Mouse (Mus musculus): ENCODE measurements at regions not wholly inside any gene's neighbourhood (a gene's known extent, or its start where the extent isn't known, plus 50 kb on each side); places are given as distances from the start of the nearest gene placed in this dataset.

- no peak for ATAC-seq (replicated peaks; ENCODE audit: insufficient number of reproducible peaks, low FRiP score, low TSS enrichment, low read depth)
- H3K27ac ChIP-seq (replicated peaks; ENCODE audit: low read depth, low read length): no peak overlapping the region
- H3K27me3 ChIP-seq (ENCODE audit: control insufficient read depth, insufficient read depth, low read length): no peaks in the 10 kb centered on the region
- DNase-seq (ENCODE audit: low spot score): no peak
- no peak overlapping the region for H3K9ac ChIP-seq (replicated peaks; ENCODE audit: low read length)
- no peaks in the 10 kb centered on the region for H3K4me1 ChIP-seq (ENCODE audit: control insufficient read depth, insufficient read depth, low read length)
- H3K4me2 ChIP-seq (ENCODE audit: low read depth, low read length): no peak overlapping the region
- H3K4me3 ChIP-seq (ENCODE audit: low read depth, low read length): no peak overlapping the region
- no peaks in the 10 kb centered on the region for H3K36me3 ChIP-seq (replicated peaks; ENCODE audit: control insufficient read depth, insufficient read depth, low read depth, low read length)
- no peaks in the 10 kb centered on the region for H3K9me3 ChIP-seq (replicated peaks; ENCODE audit: control insufficient read depth, low read length)
Measured at GRCm38 (mm10) chr4:18620361-18620760, 984.9 kb upstream of the Gm12353 start.

GRCm38 (mm10) chr4:18639035-18639434 lies 966.2 kb upstream of the Gm12353 start:
- H3K4me3 ChIP-seq (ENCODE audit: low read depth, low read length): no peak overlapping the region
- ATAC-seq (replicated peaks; ENCODE audit: insufficient number of reproducible peaks, low FRiP score, low TSS enrichment, low read depth): no peak
- no peaks in the 10 kb centered on the region for H3K27me3 ChIP-seq (ENCODE audit: control insufficient read depth, insufficient read depth, low read length)
- H3K27ac ChIP-seq (replicated peaks; ENCODE audit: low read depth, low read length): no peak overlapping the region
- no peaks in the 10 kb centered on the region for H3K9me3 ChIP-seq (replicated peaks; ENCODE audit: control insufficient read depth, low read length)
- no peaks in the 10 kb centered on the region for H3K4me1 ChIP-seq (ENCODE audit: control insufficient read depth, insufficient read depth, low read length)
- no peak overlapping the region for H3K9ac ChIP-seq (replicated peaks; ENCODE audit: low read length)
- no peak overlapping the region for H3K4me2 ChIP-seq (ENCODE audit: low read depth, low read length)
- no peaks in the 10 kb centered on the region for H3K36me3 ChIP-seq (replicated peaks; ENCODE audit: control insufficient read depth, insufficient read depth, low read depth, low read length)
- DNase-seq (ENCODE audit: low spot score): no peak
- 88% methylated on average over 2 of the region's 2 CpGs for WGBS

DNA sequence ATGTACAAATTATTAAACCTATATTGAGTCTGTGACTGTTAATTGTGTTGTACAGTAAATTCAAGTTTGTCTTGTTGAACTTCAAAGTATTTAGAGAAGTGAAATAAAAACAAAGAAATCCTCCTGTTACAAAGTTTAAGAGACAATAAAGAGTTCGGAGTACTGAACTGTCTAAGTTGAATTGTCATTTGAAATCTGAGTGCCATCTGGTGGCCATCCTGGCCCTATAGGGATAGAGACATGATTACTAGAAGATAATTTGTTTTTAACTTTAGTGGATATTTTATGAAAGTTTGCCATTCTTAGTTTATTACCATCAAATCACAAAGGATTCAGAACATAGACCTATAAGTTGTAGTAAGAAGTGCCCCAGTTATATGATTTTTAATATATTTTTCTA lies 956.1 kb upstream of the Gm12353 start:
- Histone ChIP-seq H3K27me3 (ENCODE audit: control insufficient read depth, insufficient read depth, low read length) (no peaks in the 10 kb centered on the region), H3K9ac (replicated peaks; ENCODE audit: low read length) (no peak overlapping the region), H3K27ac (replicated peaks; ENCODE audit: low read depth, low read length) (no peak overlapping the region), H3K4me1 (ENCODE audit: control insufficient read depth, insufficient read depth, low read length) (no peaks in the 10 kb centered on the region), H3K9me3 (replicated peaks; ENCODE audit: control insufficient read depth, low read length) (no peaks in the 10 kb centered on the region), H3K36me3 (replicated peaks; ENCODE audit: control insufficient read depth, insufficient read depth, low read depth, low read length) (no peaks in the 10 kb centered on the region), H3K4me2 (ENCODE audit: low read depth, low read length) (no peak overlapping the region), H3K4me3 (ENCODE audit: low read depth, low read length) (no peak overlapping the region)
- DNase-seq (ENCODE audit: low spot score): peak; percentile 48
- 33% methylated on average over 1 of the region's 1 CpGs for WGBS
- no peak for ATAC-seq (replicated peaks; ENCODE audit: insufficient number of reproducible peaks, low FRiP score, low TSS enrichment, low read depth)

DNA sequence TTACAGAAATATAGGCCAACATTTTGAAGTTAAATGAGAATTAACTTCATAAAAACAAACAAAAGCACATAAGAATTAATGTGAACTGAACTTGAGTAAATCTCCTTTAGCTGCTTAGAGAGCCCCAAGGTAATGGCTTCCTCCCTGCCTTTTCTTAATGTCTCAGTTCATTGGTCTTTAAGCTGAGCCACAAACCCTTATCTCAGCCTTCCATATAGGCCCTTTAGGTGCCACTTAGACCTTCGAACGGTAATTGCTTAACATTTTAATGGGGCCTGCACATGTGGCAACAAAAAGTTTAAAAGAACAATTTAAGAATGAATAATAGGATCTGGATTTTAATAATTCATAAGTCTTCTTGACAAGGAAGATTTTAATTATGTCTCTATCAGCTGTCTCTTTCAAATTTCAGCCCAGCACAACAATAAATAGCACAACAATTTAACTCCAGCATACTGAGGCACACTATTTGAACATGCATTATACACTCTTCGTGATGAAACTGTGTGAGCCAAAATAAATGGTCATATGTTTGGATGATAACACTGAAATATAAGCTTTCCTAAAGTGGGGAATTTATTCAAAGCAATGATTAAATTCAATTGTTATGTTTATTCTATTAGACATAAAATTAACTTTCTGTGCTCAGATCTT lies 919.2 kb upstream of the Gm12353 start:
- DNase-seq (ENCODE audit: low spot score) (no peak), ATAC-seq (replicated peaks; ENCODE audit: insufficient number of reproducible peaks, low FRiP score, low TSS enrichment, low read depth) (no peak)
- Histone ChIP-seq H3K4me2 (ENCODE audit: low read depth, low read length) (no peak overlapping the region), H3K4me3 (ENCODE audit: low read depth, low read length) (no peak overlapping the region), H3K27me3 (ENCODE audit: control insufficient read depth, insufficient read depth, low read length) (no peaks in the 10 kb centered on the region), H3K9ac (replicated peaks; ENCODE audit: low read length) (no peak overlapping the region), H3K9me3 (replicated peaks; ENCODE audit: control insufficient read depth, low read length) (no peaks in the 10 kb centered on the region), H3K36me3 (replicated peaks; ENCODE audit: control insufficient read depth, insufficient read depth, low read depth, low read length) (no peaks in the 10 kb centered on the region), H3K27ac (replicated peaks; ENCODE audit: low read depth, low read length) (no peak overlapping the region), H3K4me1 (ENCODE audit: control insufficient read depth, insufficient read depth, low read length) (no peaks in the 10 kb centered on the region)
- WGBS: 67% methylated on average over 3 of the region's 3 CpGs

DNA sequence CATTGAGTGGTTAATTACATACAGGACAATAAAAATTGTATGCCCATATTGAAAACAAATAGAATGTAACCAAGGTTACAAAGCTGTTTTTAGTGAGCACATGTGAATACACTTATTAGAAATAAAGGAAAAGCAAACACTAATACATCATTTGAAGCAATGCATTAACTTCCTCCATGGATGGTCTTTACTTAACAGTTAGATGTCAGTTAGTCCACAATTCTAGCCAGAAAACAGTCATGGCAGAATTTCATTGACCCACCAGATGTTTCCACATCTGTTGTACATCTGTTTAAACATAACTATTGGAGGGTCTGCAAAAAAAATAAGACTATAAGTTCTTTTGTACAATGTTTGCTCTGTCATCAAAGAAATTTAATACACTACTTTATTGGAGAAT lies 911.2 kb upstream of the Gm12353 start:
- Histone ChIP-seq H3K4me3 (ENCODE audit: low read depth, low read length) (no peak overlapping the region), H3K9ac (replicated peaks; ENCODE audit: low read length) (no peak overlapping the region), H3K27me3 (ENCODE audit: control insufficient read depth, insufficient read depth, low read length) (no peaks in the 10 kb centered on the region), H3K9me3 (replicated peaks; ENCODE audit: control insufficient read depth, low read length) (no peaks in the 10 kb centered on the region), H3K4me1 (ENCODE audit: control insufficient read depth, insufficient read depth, low read length) (no peaks in the 10 kb centered on the region), H3K27ac (replicated peaks; ENCODE audit: low read depth, low read length) (no peak overlapping the region), H3K4me2 (ENCODE audit: low read depth, low read length) (no peak overlapping the region), H3K36me3 (replicated peaks; ENCODE audit: control insufficient read depth, insufficient read depth, low read depth, low read length) (no peaks in the 10 kb centered on the region)
- ATAC-seq (replicated peaks; ENCODE audit: insufficient number of reproducible peaks, low FRiP score, low TSS enrichment, low read depth): no peak
- DNase-seq (ENCODE audit: low spot score): peak; percentile 36

DNA sequence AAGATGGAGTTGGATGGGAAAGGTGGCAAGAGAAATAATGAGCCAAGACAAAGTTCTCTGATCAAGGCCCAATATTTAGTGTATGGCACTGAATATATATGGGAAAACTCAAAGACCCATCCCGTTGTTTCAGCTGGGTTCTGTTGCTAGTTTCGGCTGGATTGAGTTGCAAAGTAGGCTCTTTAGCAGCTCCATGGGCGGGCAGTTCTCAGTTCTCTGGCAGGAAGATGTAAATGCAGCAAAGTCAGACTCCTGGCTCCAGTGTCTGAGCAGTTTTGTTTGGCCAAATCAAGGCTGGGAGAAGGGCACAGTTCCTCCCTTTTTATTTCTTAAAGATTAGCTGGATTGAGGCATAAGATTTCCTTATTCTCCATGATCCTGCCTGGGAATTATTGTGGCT lies 909.0 kb upstream of the Gm12353 start:
- H3K36me3 ChIP-seq (replicated peaks; ENCODE audit: control insufficient read depth, insufficient read depth, low read depth, low read length): no peaks in the 10 kb centered on the region
- H3K9ac ChIP-seq (replicated peaks; ENCODE audit: low read length): no peak overlapping the region
- ATAC-seq (replicated peaks; ENCODE audit: insufficient number of reproducible peaks, low FRiP score, low TSS enrichment, low read depth) (no peak), DNase-seq (ENCODE audit: low spot score) (no peak)
- H3K9me3 ChIP-seq (replicated peaks; ENCODE audit: control insufficient read depth, low read length): no peaks in the 10 kb centered on the region
- H3K4me1 ChIP-seq (ENCODE audit: control insufficient read depth, insufficient read depth, low read length): no peaks in the 10 kb centered on the region
- 52% methylated on average over 3 of the region's 3 CpGs for WGBS
- H3K27ac ChIP-seq (replicated peaks; ENCODE audit: low read depth, low read length): no peak overlapping the region
- H3K27me3 ChIP-seq (ENCODE audit: control insufficient read depth, insufficient read depth, low read length): no peaks in the 10 kb centered on the region
- H3K4me2 ChIP-seq (ENCODE audit: low read depth, low read length): no peak overlapping the region
- H3K4me3 ChIP-seq (ENCODE audit: low read depth, low read length): no peak overlapping the region

DNA sequence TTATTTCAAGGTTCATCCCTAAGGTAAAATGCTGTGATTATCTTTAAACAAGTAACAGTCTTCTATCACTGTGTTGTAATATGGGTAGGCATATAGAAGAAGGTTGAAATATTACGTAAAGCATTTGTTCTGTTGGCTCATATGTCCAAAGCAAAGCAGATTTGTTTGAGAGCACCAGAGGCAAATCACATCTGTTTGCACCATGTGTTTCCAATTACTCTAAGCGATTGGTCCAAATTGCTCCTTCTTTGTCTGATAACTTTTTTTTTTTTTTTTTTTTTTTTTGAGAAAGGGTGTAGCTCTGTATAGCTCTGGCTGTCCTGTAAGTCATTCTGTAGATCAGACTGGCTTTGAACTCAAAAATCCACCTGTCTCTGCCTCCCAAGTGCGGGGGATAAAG lies 861.0 kb upstream of the Gm12353 start:
- no peak overlapping the region for H3K9ac ChIP-seq (replicated peaks; ENCODE audit: low read length)
- H3K27ac ChIP-seq (replicated peaks; ENCODE audit: low read depth, low read length): no peak overlapping the region
- DNase-seq (ENCODE audit: low spot score) (peak; percentile 74), ATAC-seq (replicated peaks; ENCODE audit: insufficient number of reproducible peaks, low FRiP score, low TSS enrichment, low read depth) (no peak)
- no peak overlapping the region for H3K4me3 ChIP-seq (ENCODE audit: low read depth, low read length)
- H3K36me3 ChIP-seq (replicated peaks; ENCODE audit: control insufficient read depth, insufficient read depth, low read depth, low read length): no peaks in the 10 kb centered on the region
- no peaks in the 10 kb centered on the region for H3K27me3 ChIP-seq (ENCODE audit: control insufficient read depth, insufficient read depth, low read length)
- H3K9me3 ChIP-seq (replicated peaks; ENCODE audit: control insufficient read depth, low read length): no peaks in the 10 kb centered on the region
- H3K4me2 ChIP-seq (ENCODE audit: low read depth, low read length): no peak overlapping the region
- H3K4me1 ChIP-seq (ENCODE audit: control insufficient read depth, insufficient read depth, low read length): no peaks in the 10 kb centered on the region
- WGBS: 34% methylated on average over 3 of the region's 3 CpGs

DNA sequence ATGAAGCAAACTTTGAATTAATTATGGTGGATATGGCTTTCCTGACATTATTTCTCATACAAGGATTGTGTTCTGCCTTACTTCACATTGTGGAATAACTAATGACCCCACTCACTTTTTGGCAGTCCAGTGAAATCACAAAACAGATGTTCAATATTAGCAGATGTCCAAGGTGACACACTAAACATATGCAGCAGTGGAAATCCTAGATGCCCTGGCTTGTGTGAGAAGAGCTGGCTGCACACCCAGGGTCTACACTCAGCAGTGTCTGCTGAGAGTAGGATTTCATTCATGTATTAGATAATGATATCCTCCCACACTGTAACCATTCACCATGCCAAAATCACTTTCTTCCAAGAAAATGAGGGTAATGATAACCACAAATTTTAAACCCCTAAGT lies 816.9 kb upstream of the Gm12353 start:
- Histone ChIP-seq H3K4me1 (ENCODE audit: control insufficient read depth, insufficient read depth, low read length) (no peaks in the 10 kb centered on the region), H3K36me3 (replicated peaks; ENCODE audit: control insufficient read depth, insufficient read depth, low read depth, low read length) (no peaks in the 10 kb centered on the region), H3K9me3 (replicated peaks; ENCODE audit: control insufficient read depth, low read length) (no peaks in the 10 kb centered on the region), H3K27ac (replicated peaks; ENCODE audit: low read depth, low read length) (no peak overlapping the region), H3K27me3 (ENCODE audit: control insufficient read depth, insufficient read depth, low read length) (no peaks in the 10 kb centered on the region), H3K9ac (replicated peaks; ENCODE audit: low read length) (no peak overlapping the region), H3K4me3 (ENCODE audit: low read depth, low read length) (no peak overlapping the region), H3K4me2 (ENCODE audit: low read depth, low read length) (no peak overlapping the region)
- DNase-seq (ENCODE audit: low spot score) (peak; percentile 47), ATAC-seq (replicated peaks; ENCODE audit: insufficient number of reproducible peaks, low FRiP score, low TSS enrichment, low read depth) (0 out of 2 replicates have a peak, but pooled peaks have one; percentile 56)
